Mouse (Mus musculus): ENCODE data around the gene Gm28230. TPM values are rescaled to one million over a fixed set of nuclear protein-coding genes. Genes with fewer than 3 reads are reported as not detected.

Gm28230 gene
- total and polyA plus RNA-seq, 3 experiments, result 0.89 to 1.7 (median 1.1) TPM

DNA sequence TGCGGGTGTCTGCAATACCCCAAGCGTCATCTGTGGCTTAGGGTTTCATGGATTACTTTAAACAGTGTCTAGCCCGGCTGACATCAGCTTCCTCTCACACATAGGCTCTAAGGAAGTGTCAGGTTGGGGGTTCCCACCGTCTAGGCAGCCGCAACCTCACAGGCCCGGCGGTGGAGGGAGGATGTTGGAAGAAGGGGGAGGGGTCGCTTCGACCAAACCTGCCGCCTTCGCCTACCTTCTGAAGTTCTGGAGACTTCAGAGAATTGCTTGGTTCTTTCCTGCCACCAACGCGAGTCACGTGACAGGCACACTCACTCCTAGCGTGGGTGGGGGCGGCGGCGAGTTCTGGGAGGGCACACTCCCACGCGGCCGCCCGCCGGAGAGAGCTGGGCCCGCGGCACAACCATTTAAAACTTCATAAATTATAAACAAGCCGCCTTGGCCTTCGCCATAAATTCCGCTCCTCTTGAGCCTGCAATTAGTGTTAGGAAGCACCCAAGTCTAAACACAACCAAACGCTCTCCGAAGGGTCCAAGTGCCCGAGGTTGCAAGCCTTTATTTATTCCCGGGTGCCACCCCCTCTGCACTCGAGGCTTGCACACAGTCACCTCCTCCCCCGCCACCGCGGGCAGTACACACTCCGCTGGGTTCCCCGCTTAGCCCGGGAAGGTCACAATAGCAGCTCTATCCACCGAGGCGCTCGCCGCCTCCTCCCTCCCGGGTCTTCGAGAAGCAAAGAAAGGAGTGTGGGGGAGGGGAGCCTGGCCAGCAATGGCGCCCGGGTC is 23.0 kb downstream of the Gm28230 start:
- dilution Hi-C loops (cut with MboI; ENCODE audit: extremely low pct_ligation_motif_present, extremely low pct_unique_long_range_greater_than_20kb, low sequenced_read_pairs) (no loop called here), in situ Hi-C loops (cut with MboI; ENCODE audit: low pct_ligation_motif_present, low pct_unique_long_range_greater_than_20kb, low sequenced_read_pairs) (no loop called here)
- Histone ChIP-seq H3K4me3 (replicated peaks in 1 of 3; ENCODE audit: low read depth in 2 of 3, low read length in 2 of 3, poor library complexity in 1 of 3) (no peak overlapping the region), H3K4me2 (ENCODE audit: insufficient read depth, low read depth, poor library complexity, severe bottlenecking) (no peak overlapping the region), H3K36me3 (replicated peaks in 1 of 2; ENCODE audit: control insufficient read depth in 1 of 2, insufficient read depth in 1 of 2, low read length in 1 of 2) (peaks cover 8 to 18% of the 10 kb centered on the region in 2 experiments), H3K9me3 (replicated peaks; ENCODE audit: low read length) (peaks cover 8% of the 10 kb centered on the region), H3K79me2 (replicated peaks; ENCODE audit: control insufficient read depth, extremely low read depth, insufficient read depth, poor library complexity, severe bottlenecking) (no peaks in the 10 kb centered on the region), H3K4me1 (ENCODE audit: control insufficient read depth in 1 of 2, insufficient read depth in 2 of 2) (peaks cover 0 to 12% of the 10 kb centered on the region in 2 experiments; a peak in 2 of 4 replicates), H3K27me3 (replicated peaks) (no peaks in the 10 kb centered on the region), H3K9ac (ENCODE audit: insufficient read depth, low read depth) (no peak overlapping the region), H3K27ac (ENCODE audit: insufficient read depth, low read depth) (no peak overlapping the region)
- TF ChIP-seq CHD1 (IDR thresholded peaks at IDR 0.05; ENCODE audit: low read depth, low read length), result no peak
- no peak for TF ChIP-seq RCOR1 (conservative IDR thresholded peaks at IDR 0.05; ENCODE audit: low read depth, low read length)
- no peak for TF ChIP-seq MEF2A (IDR thresholded peaks at IDR 0.05; ENCODE audit: borderline replicate concordance, low read depth, low read length)
- no peak for TF ChIP-seq HCFC1 (IDR thresholded peaks at IDR 0.05; ENCODE audit: low read depth, low read length)
- no peak for TF ChIP-seq E2F4 (IDR thresholded peaks at IDR 0.05; ENCODE audit: insufficient replicate concordance, low read depth, low read length)
- no peak for TF ChIP-seq ZC3H11A (IDR thresholded peaks at IDR 0.05; ENCODE audit: low read depth, low read length)
- no peak for TF ChIP-seq IRF4 (IDR thresholded peaks at IDR 0.05; ENCODE audit: low read depth, low read length)
- no peak for TF ChIP-seq JUN (IDR thresholded peaks at IDR 0.05; ENCODE audit: insufficient read depth, low read depth, low read length)
- TF ChIP-seq ETS1 (conservative IDR thresholded peaks at IDR 0.05; ENCODE audit: low read depth, low read length), result no peak
- no peak for TF ChIP-seq TCF12 (IDR thresholded peaks at IDR 0.05; ENCODE audit: low read depth, low read length)
- TF ChIP-seq SMC3 (IDR thresholded peaks at IDR 0.05; ENCODE audit: low read depth, low read length), result no peak
- TF ChIP-seq RAD21 (IDR thresholded peaks at IDR 0.05; ENCODE audit: low read depth, low read length), result no peak
- no peak for TF ChIP-seq TBP (conservative IDR thresholded peaks at IDR 0.05; ENCODE audit: low read depth, low read length)
- no peak for TF ChIP-seq EP300 (IDR thresholded peaks at IDR 0.05; ENCODE audit: low read length)
- no peak for DNase-seq (ENCODE audit: extremely low read depth)

DNA sequence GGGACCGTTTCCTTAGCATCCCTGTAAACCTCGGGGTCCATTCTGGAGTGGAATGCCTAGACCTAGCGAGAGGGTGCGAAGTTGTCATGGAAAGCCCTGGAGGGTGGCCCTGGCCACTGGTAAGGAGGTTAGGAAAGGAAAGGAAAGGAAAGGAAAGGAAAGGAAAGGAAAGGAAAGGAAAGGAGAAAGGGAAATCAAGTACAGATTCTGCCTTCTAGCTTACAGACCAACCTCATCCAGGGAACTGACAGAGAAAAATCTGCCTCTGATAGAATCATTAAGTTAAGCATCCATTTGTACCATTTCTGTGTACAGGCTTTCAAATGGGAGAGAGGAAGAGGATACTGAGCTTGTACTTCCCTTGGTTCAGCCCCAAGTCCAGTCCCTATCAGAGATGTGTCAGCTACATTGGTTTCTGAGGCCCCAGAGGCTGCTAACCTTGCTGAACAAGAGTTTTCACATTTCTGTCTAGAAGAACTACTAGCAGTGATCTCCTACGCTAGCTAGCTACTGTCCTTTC is 24.3 kb downstream of the Gm28230 start:
- H3K9me3 ChIP-seq (replicated peaks; ENCODE audit: low read length), result peaks cover 8% of the 10 kb centered on the region
- TF ChIP-seq HCFC1 (IDR thresholded peaks at IDR 0.05; ENCODE audit: low read depth, low read length) (no peak), UBTF (IDR thresholded peaks at IDR 0.05; ENCODE audit: low read depth, low read length) (no peak), PAX5 (IDR thresholded peaks at IDR 0.05; ENCODE audit: low read length) (no peak), MAFK (IDR thresholded peaks at IDR 0.05; ENCODE audit: insufficient replicate concordance, low read length) (no peak), RCOR1 (conservative IDR thresholded peaks at IDR 0.05; ENCODE audit: low read depth, low read length) (no peak)
- no peak overlapping the region for H3K4me2 ChIP-seq (ENCODE audit: insufficient read depth, low read depth, poor library complexity, severe bottlenecking)
- H3K36me3 ChIP-seq (replicated peaks in 1 of 2; ENCODE audit: control insufficient read depth in 1 of 2, insufficient read depth in 1 of 2, low read length in 1 of 2), result peaks cover 8 to 16% of the 10 kb centered on the region in 2 experiments
- in situ Hi-C loops (cut with MboI; ENCODE audit: low pct_ligation_motif_present, low pct_unique_long_range_greater_than_20kb, low sequenced_read_pairs) (no loop called here), dilution Hi-C loops (cut with MboI; ENCODE audit: extremely low pct_ligation_motif_present, extremely low pct_unique_long_range_greater_than_20kb, low sequenced_read_pairs) (no loop called here)
- no peak for DNase-seq (ENCODE audit: extremely low read depth)
- no peak overlapping the region for H3K9ac ChIP-seq (ENCODE audit: insufficient read depth, low read depth)
- no peak overlapping the region for H3K4me3 ChIP-seq (replicated peaks in 1 of 3; ENCODE audit: low read depth in 2 of 3, low read length in 2 of 3, poor library complexity in 1 of 3)
- peaks cover 0 to 12% of the 10 kb centered on the region in 2 experiments; a peak in 2 of 4 replicates for H3K4me1 ChIP-seq (ENCODE audit: control insufficient read depth in 1 of 2, insufficient read depth in 2 of 2)
- H3K27ac ChIP-seq (ENCODE audit: insufficient read depth, low read depth), result no peak overlapping the region
- H3K79me2 ChIP-seq (replicated peaks; ENCODE audit: control insufficient read depth, extremely low read depth, insufficient read depth, poor library complexity, severe bottlenecking), result no peaks in the 10 kb centered on the region
- no peaks in the 10 kb centered on the region for H3K27me3 ChIP-seq (replicated peaks)
